Mouse (Mus musculus): ENCODE data around the gene Amn1.
"Not testable (repeated sequence)": the region's sequence is repeated elsewhere in the genome, so short reads cannot be mapped to it uniquely, and the experiment has no call there.

The Amn1 gene

GRCm38 (mm10) chr6:149154116-149155030, 34.1 kb downstream of the Amn1 start:
- DNase-seq: no peak

DNA sequence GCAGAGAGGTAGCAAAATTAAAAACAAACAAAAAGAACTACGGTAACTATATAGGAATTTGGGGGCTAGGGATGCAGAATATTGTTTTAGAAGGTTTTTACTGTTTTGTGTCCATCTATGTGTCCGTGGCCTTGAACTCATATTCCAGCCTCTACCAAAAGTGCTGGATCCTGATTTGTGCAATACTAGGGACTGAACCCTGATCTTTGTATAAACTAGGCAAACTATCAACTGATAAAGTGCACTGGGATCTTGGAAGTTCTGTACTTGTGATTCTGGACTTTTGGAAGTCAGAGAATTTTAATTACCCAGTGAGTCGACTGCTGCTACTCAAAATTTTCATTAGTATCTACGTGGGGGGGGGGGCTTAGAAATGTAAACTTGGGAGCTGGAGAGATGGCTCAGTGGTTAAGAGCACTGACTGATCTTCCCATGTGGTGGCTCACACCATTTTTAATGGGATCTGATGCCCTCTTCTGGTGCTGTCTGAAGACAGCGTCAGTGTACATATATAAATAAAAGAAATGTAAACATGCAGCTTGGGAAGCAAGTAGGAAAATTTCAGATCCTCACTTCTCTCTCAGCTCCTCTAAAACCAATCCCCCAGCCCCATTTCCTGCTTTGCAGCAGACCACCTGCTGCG, 34.9 kb downstream of the Amn1 start:
- DNase-seq: no peak

DNA sequence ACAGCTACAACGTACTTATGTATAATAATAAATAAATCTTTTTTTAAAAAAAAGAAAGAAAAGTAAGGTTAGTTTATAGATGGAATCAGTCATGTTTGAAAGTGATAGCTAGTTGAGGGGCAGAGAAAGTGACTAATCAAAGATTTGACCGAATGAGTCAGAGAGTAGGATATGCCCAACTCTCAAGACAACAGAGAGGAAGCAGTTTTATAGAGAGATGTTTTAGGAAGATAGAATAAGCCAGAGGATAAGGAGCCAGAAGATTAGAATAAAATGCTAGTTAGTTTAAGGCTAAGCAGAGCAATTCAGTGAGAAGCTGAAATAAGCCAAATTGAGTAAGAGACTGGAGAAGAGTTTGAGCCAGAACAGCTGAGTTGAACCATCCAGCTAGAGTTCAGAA, 36.4 kb downstream of the Amn1 start:
- DNase-seq: no peak

- DNase-seq: no peak
Measured at GRCm38 (mm10) chr6:149148436-149149229, 39.9 kb downstream of the Amn1 start.

GRCm38 (mm10) chr6:149145143-149145542, 43.4 kb downstream of the Amn1 start:
- no peak for DNase-seq

DNA sequence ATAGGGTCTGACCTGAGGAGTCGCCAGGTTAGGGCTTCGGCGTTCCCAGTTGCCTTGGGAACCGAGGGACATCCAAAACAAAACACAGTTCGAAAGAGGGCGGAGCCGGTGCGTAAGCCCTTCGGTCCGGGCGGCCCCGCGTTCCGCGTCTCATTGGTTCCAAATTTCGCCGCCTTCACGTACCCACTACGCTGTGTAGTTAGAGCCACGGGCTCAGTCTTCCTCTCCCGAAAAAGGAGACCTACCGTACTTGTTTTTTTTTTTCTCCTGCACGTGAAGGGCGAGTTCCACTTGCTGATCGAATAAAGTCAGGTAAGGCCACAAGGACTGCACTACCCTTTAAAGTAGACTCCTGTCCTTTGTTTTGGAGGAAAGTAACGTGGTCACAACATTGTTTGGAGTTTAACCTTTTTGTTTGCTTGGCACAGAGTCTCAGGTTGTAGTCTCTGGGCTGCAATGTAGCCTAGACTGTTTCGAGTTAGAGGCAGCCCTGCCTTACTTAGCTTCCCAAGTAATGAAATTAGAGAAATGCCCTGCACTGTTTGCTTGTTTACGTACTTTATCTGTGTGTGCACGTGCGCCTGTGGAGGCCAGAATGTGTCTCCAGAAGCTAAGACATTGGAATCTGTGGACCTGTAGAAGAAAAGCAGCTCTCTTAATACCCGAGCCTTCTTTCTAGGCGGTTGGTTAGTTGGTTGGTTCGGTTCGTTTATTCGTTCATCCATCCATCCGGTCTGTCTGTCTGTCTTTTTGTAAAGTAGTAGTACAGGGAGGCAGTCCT, 46.9 kb downstream of the Amn1 start:
- DNase-seq: peak; percentile 80

DNA sequence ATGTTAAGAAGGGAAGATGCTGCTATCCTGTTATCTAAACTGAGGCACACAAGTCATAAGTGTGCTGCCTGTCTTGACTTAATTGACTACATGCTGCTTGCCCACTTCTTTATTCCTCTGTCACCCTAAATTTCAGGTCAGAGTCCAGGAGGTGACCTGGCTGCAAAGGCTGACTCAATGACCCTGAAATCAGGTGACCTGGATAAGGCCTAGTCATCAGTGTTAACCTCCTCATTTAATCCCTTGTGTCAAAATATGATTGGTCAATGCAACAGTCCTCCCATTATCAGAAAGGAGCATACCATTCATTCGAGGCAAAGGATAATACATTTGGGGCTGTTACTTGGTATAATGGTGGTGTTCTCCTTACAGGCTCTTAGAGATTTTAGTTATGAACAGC, 49.0 kb downstream of the Amn1 start, which contains the start of gene Etfbkmt:
Gene Etfbkmt, plus strand, starts transcription at position 379 of the 400 bp plus-strand sequence.
- DNase-seq: no peak

- no peak for DNase-seq
Measured at GRCm38 (mm10) chr6:149139011-149139410, 49.5 kb downstream of the Amn1 start.

GRCm38 (mm10) chr6:149137936-149138335, 50.6 kb downstream of the Amn1 start:
- no peak for DNase-seq

GRCm38 (mm10) chr6:149135631-149136030, 52.9 kb downstream of the Amn1 start:
- DNase-seq: no peak

DNA sequence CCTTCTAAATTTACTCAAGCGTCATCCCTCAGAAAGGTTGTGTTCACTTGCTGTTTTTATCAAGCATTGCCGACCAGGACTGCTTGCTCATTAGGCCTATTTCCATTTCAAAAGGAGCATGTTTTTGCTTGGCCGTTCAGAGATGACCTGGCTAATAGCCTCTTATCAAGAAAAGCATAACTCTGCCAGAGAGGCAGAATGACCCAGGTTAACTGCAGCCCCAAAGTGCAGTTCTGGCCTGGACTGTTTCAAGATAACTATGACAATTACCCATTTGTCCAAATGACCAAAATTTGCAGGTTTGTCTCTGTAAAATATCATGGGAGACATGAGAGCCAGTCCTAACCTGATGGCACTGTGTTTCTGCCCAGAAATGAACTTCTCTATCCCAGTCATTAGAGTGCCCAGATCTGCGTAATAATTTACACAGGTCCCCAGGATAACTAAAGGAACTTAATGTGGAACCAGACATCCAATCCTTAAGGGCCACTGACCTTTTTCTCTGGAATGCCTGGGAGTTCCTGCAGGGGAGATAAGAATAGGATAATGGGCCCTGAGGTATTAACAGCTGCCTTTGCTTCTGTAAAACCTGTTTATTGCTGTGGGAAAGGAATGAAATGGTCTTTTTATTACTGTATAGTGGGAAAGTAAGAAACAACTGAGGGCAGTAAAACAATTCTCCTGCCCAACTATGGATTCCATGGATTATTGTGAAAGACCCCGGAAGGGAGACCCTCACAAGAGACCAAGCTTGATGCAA, 53.9 kb downstream of the Amn1 start:
- no peak for DNase-seq

- DNase-seq: no peak
Measured at GRCm38 (mm10) chr6:149132311-149133077, 56.0 kb downstream of the Amn1 start.

DNA sequence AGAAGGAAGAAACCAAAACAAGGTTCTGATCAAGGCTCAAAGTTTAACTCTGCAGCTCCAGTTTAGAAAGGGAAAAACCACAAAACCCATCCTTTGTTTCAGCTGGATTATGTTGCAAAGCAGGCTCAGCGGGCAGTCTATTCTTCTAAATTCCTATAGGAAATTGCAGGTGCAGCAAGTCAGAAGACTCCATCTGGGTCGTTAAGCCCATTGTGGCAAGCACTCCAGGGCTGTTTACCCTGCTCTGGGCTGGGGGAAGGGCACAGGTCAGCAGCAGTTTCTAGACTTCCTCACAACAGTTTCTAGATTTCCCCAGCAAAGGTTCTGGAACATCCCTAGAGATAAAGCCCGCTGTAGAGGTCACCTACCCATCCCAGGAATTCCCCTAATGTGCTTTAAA, 57.4 kb downstream of the Amn1 start:
- no peak for DNase-seq

DNA sequence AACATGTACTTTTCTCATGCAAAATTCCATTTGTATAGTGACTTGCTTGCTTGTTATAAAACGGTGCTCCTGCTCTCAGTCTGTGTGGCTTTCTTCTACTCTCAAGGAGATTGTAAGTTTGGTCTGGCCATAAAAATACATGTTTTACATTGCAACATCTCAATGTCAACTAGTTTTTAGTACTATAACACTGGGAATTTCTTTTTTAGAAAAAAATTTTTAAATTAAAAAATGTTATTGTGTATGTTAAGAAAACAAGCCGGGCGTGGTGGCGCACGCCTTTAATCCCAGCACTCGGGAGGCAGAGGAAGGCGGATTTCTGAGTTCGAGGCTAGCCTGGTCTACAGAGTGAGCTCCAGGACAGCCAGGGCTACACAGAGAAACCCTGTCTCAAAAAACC, 58.6 kb downstream of the Amn1 start, which contains the start of gene Gm10203:
Gene Gm10203, plus strand, starts transcription at position 301 of the 400 bp plus-strand sequence.
- not testable (repeated sequence) for DNase-seq

DNA sequence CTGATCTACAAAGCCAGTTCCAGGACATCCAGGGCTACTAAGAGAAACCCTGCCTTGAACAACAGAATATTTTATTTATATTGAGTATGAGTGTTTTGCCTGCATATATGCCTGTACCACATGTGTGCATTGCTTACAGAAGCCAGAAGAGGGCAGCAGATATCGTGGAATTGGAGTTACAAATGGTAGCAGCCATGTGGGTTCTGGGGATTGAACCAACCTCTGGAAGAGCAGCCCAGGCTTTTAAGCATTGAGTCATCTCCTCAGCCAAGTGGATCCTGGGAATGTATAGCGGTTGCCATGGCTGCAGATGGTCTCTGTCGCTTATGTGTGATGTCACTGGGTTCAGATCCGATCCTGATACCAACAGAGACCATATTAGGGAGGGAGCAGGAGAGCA, 61.8 kb downstream of the Amn1 start:
- no peak for DNase-seq

DNA sequence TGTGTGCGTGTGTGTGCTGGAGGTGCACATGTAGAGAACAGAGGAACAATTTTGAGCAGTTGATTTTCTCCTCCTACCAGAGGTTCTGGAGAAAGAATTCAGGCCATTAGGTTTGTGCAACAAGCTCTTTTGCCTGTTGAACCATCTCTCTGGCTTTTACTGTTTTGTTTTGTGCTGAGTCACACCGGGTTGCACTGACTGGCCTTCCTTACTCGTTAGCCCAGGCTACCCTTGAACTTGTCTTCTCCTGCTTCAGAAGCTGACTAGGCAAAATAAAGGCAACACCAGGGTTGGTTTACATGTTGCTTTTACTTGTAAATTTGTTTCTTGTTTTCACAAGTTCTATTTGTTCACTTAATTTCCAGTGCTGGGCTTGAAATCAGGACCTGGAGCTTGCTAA, 65.5 kb downstream of the Amn1 start:
- DNase-seq: no peak

GRCm38 (mm10) chr6:149119853-149120252, 68.7 kb downstream of the Amn1 start:
- DNase-seq: peak; percentile 54

DNA sequence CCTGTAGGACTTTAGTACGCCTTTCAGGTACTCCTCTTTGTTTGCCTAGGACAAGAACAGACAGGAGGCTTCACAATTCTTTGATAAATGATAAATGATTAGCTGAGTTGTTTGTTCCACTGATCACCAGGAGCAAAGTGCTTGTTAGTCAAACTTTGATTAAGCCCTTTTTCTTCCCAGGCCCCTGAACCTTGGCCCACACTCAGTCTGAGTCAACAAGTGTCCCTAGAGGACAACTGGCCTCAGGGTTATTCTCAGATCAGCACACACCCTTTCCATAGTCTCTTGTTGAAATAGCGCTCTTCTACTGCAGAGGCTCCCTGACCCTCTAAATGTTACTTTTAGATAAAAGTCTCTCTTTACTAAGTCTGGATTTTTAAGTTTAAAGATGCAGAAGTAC, 69.6 kb downstream of the Amn1 start:
- DNase-seq: no peak

DNA sequence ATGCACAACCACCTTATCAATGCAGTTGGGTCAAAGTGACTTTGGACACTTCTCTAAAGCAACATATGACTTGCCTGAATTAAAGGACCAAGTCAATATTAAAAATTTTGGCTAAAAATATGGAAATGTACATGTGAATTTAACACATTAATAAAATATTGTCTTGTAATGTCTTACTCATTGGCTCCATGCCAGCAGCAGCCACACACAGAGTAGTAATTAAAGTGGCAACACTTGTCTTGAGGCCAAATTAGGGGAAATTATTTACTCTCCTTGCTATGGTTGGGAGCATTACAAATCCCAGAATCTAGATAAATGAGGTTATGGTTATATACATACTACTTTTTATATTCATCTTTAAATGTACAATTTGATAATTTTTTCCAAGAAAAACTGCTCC, 71.5 kb downstream of the Amn1 start:
- no peak for DNase-seq

GRCm38 (mm10) chr6:149108909-149109308, 79.6 kb downstream of the Amn1 start:
- no peak for DNase-seq

- DNase-seq: no peak
Measured at GRCm38 (mm10) chr6:149107615-149108014, 80.9 kb downstream of the Amn1 start.
